Mouse (Mus musculus) intestine, embryonic 14.5 days (tissue): ENCODE measurements at regions not wholly inside any gene's neighbourhood (a gene's known extent, or its start where the extent isn't known, plus 50 kb on each side); places are given as distances from the start of the nearest gene placed in this dataset.

ENCODE experiments used
- ATAC-seq: fragments of 200-750 bp; cut with Nextera tagmentation; replicated peaks from 2 replicates; pipeline ENCODE4 v1.8.0; 2017; ENCODE audit warnings: low read depth, moderate number of reproducible peaks, moderate TSS enrichment, moderate library complexity; ENCODE audit not compliant: low FRiP score, low TSS enrichment
- DNase-seq: peaks from one replicate; pipeline ENCODE4 v3.0.0-alpha.2; 2018; ENCODE audit warnings: low spot score
- H3K27ac ChIP-seq: fragments of 300-500 bp; sonication (generic); 2 replicates; pipeline ENCODE4 v1.5.1; 2014; ENCODE audit warnings: low read depth, mild to moderate bottlenecking, control low read depth
- H3K27me3 ChIP-seq: fragments of 300-500 bp; sonication (generic); replicated peaks from 2 replicates; pipeline ENCODE4 v1.6.1; 2014; ENCODE audit warnings: low read length, control low read depth; ENCODE audit not compliant: control insufficient read depth, insufficient read depth
- H3K36me3 ChIP-seq: fragments of 300-500 bp; sonication (generic); 2 replicates; pipeline ENCODE4 v1.6.1; 2014; ENCODE audit warnings: low read length, control low read depth; ENCODE audit not compliant: control insufficient read depth, insufficient read depth
- H3K4me1 ChIP-seq: fragments of 300-500 bp; sonication (generic); replicated peaks from 2 replicates; pipeline ENCODE4 v1.6.1; 2014; ENCODE audit warnings: low read length, control low read depth, mixed read lengths; ENCODE audit not compliant: control insufficient read depth, insufficient read depth
- H3K4me2 ChIP-seq: fragments of 300-500 bp; sonication (generic); 2 replicates; pipeline ENCODE4 v1.6.1; 2014; ENCODE audit warnings: low read length
- H3K4me3 ChIP-seq: fragments of 300-500 bp; sonication (generic); 2 replicates; pipeline ENCODE4 v1.5.1; 2014; ENCODE audit warnings: low read depth, low read length, control low read depth, mixed read lengths
- H3K9ac ChIP-seq: fragments of 300-500 bp; sonication (generic); 2 replicates; pipeline ENCODE4 v1.6.1; 2014; ENCODE audit warnings: mild to moderate bottlenecking, low read length
- H3K9me3 ChIP-seq: fragments of 300-500 bp; sonication (generic); 2 replicates; pipeline ENCODE4 v1.6.1; 2016; ENCODE audit warnings: low read length, control low read depth; ENCODE audit not compliant: control insufficient read depth
- WGBS: fragments of 180-500 bp; shearing (Covaris S2); extraction: QIAGEN DNeasy Blood & Tissue Kit; methylation state at CpG from one replicate; pipeline ENCODE4 v1.1.7; 2014; 5-methylcytosine and 5-hydroxymethylcytosine counted together

- Histone ChIP-seq H3K27me3 (peaks cover 56% of the 10 kb centered on the region), H3K27ac (no peak overlapping the region), H3K36me3 (no peaks in the 10 kb centered on the region), H3K4me1 (no peaks in the 10 kb centered on the region), H3K4me2 (no peak overlapping the region), H3K9me3 (no peaks in the 10 kb centered on the region), H3K9ac (no peak overlapping the region), H3K4me3 (no peak overlapping the region)
- DNase-seq (no peak), ATAC-seq (no peak)
- WGBS: 67% methylated on average over 9 of the region's 9 CpGs
Measured at GRCm38 (mm10) chr19:44646548-44646947, 83.9 kb downstream of the Hif1an start.

- H3K9ac ChIP-seq: no peak overlapping the region
- no peak overlapping the region for H3K27ac ChIP-seq
- H3K4me1 ChIP-seq: no peaks in the 10 kb centered on the region
- H3K36me3 ChIP-seq: no peaks in the 10 kb centered on the region
- ATAC-seq (no peak), DNase-seq (no peak)
- peaks cover 51% of the 10 kb centered on the region for H3K27me3 ChIP-seq
- H3K4me2 ChIP-seq: no peak overlapping the region
- H3K9me3 ChIP-seq: no peaks in the 10 kb centered on the region
- no peak overlapping the region for H3K4me3 ChIP-seq
- WGBS: 62% methylated on average over 7 of the region's 7 CpGs
Measured at GRCm38 (mm10) chr19:44649206-44649605, 86.6 kb downstream of the Hif1an start.

- no peak overlapping the region for H3K4me2 ChIP-seq
- no peaks in the 10 kb centered on the region for H3K36me3 ChIP-seq
- H3K9me3 ChIP-seq: no peaks in the 10 kb centered on the region
- WGBS: 11% methylated on average over 2 of the region's 2 CpGs
- H3K4me3 ChIP-seq: no peak overlapping the region
- no peak overlapping the region for H3K9ac ChIP-seq
- H3K27ac ChIP-seq: no peak overlapping the region
- H3K4me1 ChIP-seq: no peaks in the 10 kb centered on the region
- ATAC-seq: no peak
- peaks cover 61% of the 10 kb centered on the region for H3K27me3 ChIP-seq
- no peak for DNase-seq
Measured at GRCm38 (mm10) chr19:44650841-44651240, 88.2 kb downstream of the Hif1an start.

- no peaks in the 10 kb centered on the region for H3K4me1 ChIP-seq
- H3K9me3 ChIP-seq: no peaks in the 10 kb centered on the region
- H3K27ac ChIP-seq: no peak overlapping the region
- peaks cover 59% of the 10 kb centered on the region for H3K27me3 ChIP-seq
- 4% methylated on average over 4 of the region's 4 CpGs for WGBS
- no peak for DNase-seq
- H3K4me3 ChIP-seq: no peak overlapping the region
- H3K36me3 ChIP-seq: no peaks in the 10 kb centered on the region
- no peak for ATAC-seq
- no peak overlapping the region for H3K9ac ChIP-seq
- no peak overlapping the region for H3K4me2 ChIP-seq
Measured at GRCm38 (mm10) chr19:44651605-44652004, 89.0 kb downstream of the Hif1an start.

- 3% methylated on average over 6 of the region's 6 CpGs for WGBS
- Histone ChIP-seq H3K4me3 (no peak overlapping the region), H3K27me3 (peaks cover 52% of the 10 kb centered on the region), H3K27ac (no peak overlapping the region), H3K36me3 (no peaks in the 10 kb centered on the region), H3K4me2 (no peak overlapping the region), H3K9me3 (no peaks in the 10 kb centered on the region), H3K9ac (no peak overlapping the region), H3K4me1 (no peaks in the 10 kb centered on the region)
- DNase-seq: peak; percentile 76
- no peak for ATAC-seq
Measured at GRCm38 (mm10) chr19:44655719-44656118, 93.1 kb downstream of the Hif1an start.

GRCm38 (mm10) chr19:44659316-44659715, 96.5 kb upstream of the Pax2 start:
- no peak overlapping the region for H3K27ac ChIP-seq

GRCm38 (mm10) chr19:44669535-44669958, 86.3 kb upstream of the Pax2 start:
- ATAC-seq (no peak), DNase-seq (no peak)
- Histone ChIP-seq H3K27ac (no peak overlapping the region), H3K27me3 (peaks cover 93% of the 10 kb centered on the region), H3K4me1 (peaks cover 11% of the 10 kb centered on the region), H3K36me3 (no peaks in the 10 kb centered on the region), H3K9me3 (no peaks in the 10 kb centered on the region), H3K4me3 (peak overlapping the region; percentile 27), H3K9ac (no peak overlapping the region), H3K4me2 (peak overlapping the region; percentile 44)
- under 1% methylated on average over 14 of the region's 14 CpGs for WGBS

More at GRCm38 (mm10) chr19:44659316-44659715, 96.5 kb upstream of the Pax2 start:
- DNase-seq (no peak), ATAC-seq (no peak)
- Histone ChIP-seq H3K4me2 (no peak overlapping the region), H3K9me3 (no peaks in the 10 kb centered on the region), H3K4me1 (no peaks in the 10 kb centered on the region), H3K27me3 (peaks cover 55% of the 10 kb centered on the region), H3K36me3 (no peaks in the 10 kb centered on the region), H3K9ac (no peak overlapping the region), H3K4me3 (no peak overlapping the region)
- WGBS: 11% methylated on average over 10 of the region's 10 CpGs

GRCm38 (mm10) chr19:44674621-44675245, 81.1 kb upstream of the Pax2 start:
- 0 out of 2 replicates have a peak overlapping the region, but pooled peaks have one; percentile 13 for H3K4me2 ChIP-seq

GRCm38 (mm10) chr19:44676555-44677120, 79.2 kb upstream of the Pax2 start:
- 4% methylated on average over 12 of the region's 12 CpGs for WGBS
- H3K4me3 ChIP-seq: no peak overlapping the region
- peaks cover 98% of the 10 kb centered on the region for H3K27me3 ChIP-seq
- H3K9me3 ChIP-seq: no peaks in the 10 kb centered on the region
- no peaks in the 10 kb centered on the region for H3K36me3 ChIP-seq
- no peak overlapping the region for H3K9ac ChIP-seq
- peaks cover 7% of the 10 kb centered on the region for H3K4me1 ChIP-seq
- no peak overlapping the region for H3K27ac ChIP-seq
- H3K4me2 ChIP-seq: no peak overlapping the region
- ATAC-seq: no peak
- no peak for DNase-seq

More at GRCm38 (mm10) chr19:44674621-44675245, 81.1 kb upstream of the Pax2 start:
- no peak for DNase-seq
- Histone ChIP-seq H3K27me3 (peaks cover 97% of the 10 kb centered on the region), H3K9me3 (no peaks in the 10 kb centered on the region), H3K36me3 (no peaks in the 10 kb centered on the region), H3K9ac (no peak overlapping the region), H3K27ac (no peak overlapping the region), H3K4me3 (peak overlapping the region; percentile 10; the same call in 1 of the 2 replicates), H3K4me1 (peaks cover 11% of the 10 kb centered on the region)
- 9% methylated on average over 45 of the region's 45 CpGs for WGBS
- no peak for ATAC-seq
